Mouse (Mus musculus): ENCODE measurements around the gene P2ry6. TPM values are rescaled to one million over a fixed set of nuclear protein-coding genes. Genes with fewer than 3 reads are reported as not detected.

P2ry6 gene
- polyA plus RNA-seq, 1 experiment, result 0.04 TPM

DNA sequence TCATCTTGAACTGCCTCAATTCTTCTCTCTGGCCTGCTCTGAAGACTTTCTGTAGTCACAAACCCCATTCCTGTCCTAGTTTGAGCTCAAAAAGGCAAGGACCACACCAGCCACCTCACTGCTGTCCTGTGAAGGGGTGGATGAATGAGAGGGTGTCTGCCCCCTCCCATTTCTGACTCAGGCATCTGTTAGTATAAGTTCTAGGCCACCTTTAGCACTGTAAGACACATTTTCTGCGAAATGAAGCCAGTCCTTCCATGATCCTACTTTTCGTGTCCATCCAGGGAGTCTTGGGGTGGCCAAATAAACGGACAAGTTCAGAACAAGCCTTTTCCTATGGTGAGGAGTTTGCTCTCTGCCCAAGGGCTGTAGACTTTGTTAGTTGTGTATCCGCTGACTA is 38.1 kb upstream of the P2ry6 start, which contains the start of gene P2ry2:
Gene P2ry2 (minus strand): TSS at position 326 of the 400 bp plus-strand sequence.
- Histone ChIP-seq H3K4me3 (ENCODE audit: insufficient read depth, poor library complexity, severe bottlenecking) (peak within 1 kb of the TSS; percentile 21), H3K79me2 (ENCODE audit: control insufficient read depth, insufficient read depth) (no peaks in the 10 kb centered on the region), H3K27me3 (ENCODE audit: control insufficient read depth, insufficient read depth, insufficient read length) (no peaks in the 10 kb centered on the region), H3ac (ENCODE audit: control insufficient read depth, insufficient read length, low read depth) (peak within 1 kb of the TSS; percentile 45), H3K79me3 (ENCODE audit: low read depth) (no peaks in the 10 kb centered on the region), H3K36me3 (ENCODE audit: control insufficient read depth, insufficient read depth) (no peaks in the 10 kb centered on the region)
- no peak for TF ChIP-seq MYOG (IDR thresholded peaks at IDR 0.05; ENCODE audit: control insufficient read depth, extremely low read depth, insufficient read length)
- TF ChIP-seq CTCF (IDR thresholded peaks at IDR 0.05; ENCODE audit: control insufficient read depth, insufficient read depth, insufficient read length), result no peak
- TF ChIP-seq CEBPB (IDR thresholded peaks at IDR 0.05; ENCODE audit: low read depth), result no peak
- no peak for TF ChIP-seq USF1 (IDR thresholded peaks at IDR 0.05; ENCODE audit: low read depth)
- TF ChIP-seq MAX (IDR thresholded peaks at IDR 0.05), result no peak
- no peak for TF ChIP-seq FOSL1 (IDR thresholded peaks at IDR 0.05; ENCODE audit: insufficient read depth, low read length, poor library complexity, severe bottlenecking)
- no peak for TF ChIP-seq MYOD1 (IDR thresholded peaks at IDR 0.05; ENCODE audit: control insufficient read depth, insufficient read length, low read depth)

DNA sequence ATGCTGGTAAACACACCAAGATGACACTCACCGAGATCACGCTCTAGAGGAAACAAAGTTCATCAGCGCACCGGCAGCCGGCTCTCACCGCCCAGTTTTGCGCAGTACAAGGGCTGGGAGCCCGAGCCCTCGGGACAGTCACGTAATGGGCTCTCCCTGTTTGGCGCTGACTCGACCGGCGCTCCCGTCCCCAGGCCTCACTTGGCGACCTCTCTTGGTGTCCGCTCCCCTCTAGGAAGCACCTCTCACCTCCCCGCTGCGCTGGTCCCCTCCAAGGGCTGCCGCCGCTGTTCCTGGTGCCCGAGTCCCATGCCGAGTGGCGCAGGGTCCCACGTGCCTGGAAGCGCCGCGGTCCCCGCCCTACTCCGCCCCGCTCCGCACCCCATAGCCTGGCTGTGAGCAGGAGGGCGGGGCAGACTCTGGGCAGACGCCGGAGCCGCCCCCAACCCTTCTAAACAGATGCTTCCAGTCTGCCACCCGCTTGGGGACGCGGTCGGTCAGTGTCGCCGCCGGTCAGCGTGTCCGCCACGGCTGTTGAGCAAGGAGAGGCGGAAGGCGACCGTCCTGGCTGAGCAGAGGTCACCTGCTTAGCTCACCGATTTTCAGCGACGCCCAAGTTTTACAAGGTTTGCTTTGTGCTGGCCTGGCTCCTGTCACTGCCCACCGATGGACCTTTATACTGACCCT is 37.4 kb upstream of the P2ry6 start:
- peak overlapping the region; percentile 45 for H3ac ChIP-seq (ENCODE audit: control insufficient read depth, insufficient read length, low read depth)
- H3K79me2 ChIP-seq (ENCODE audit: control insufficient read depth, insufficient read depth), result no peaks in the 10 kb centered on the region
- H3K4me3 ChIP-seq (ENCODE audit: insufficient read depth, poor library complexity, severe bottlenecking), result peak overlapping the region; percentile 21
- no peaks in the 10 kb centered on the region for H3K27me3 ChIP-seq (ENCODE audit: control insufficient read depth, insufficient read depth, insufficient read length)
- no peaks in the 10 kb centered on the region for H3K79me3 ChIP-seq (ENCODE audit: low read depth)
- TF ChIP-seq USF1 (IDR thresholded peaks at IDR 0.05; ENCODE audit: low read depth) (no peak), MYOD1 (IDR thresholded peaks at IDR 0.05; ENCODE audit: control insufficient read depth, insufficient read length, low read depth) (no peak), CTCF (IDR thresholded peaks at IDR 0.05; ENCODE audit: control insufficient read depth, insufficient read depth, insufficient read length) (no peak), FOSL1 (IDR thresholded peaks at IDR 0.05; ENCODE audit: insufficient read depth, low read length, poor library complexity, severe bottlenecking) (no peak), CEBPB (IDR thresholded peaks at IDR 0.05; ENCODE audit: low read depth) (no peak), MYOG (IDR thresholded peaks at IDR 0.05; ENCODE audit: control insufficient read depth, extremely low read depth, insufficient read length) (no peak), MAX (IDR thresholded peaks at IDR 0.05) (no peak)
- H3K36me3 ChIP-seq (ENCODE audit: control insufficient read depth, insufficient read depth), result no peaks in the 10 kb centered on the region

DNA sequence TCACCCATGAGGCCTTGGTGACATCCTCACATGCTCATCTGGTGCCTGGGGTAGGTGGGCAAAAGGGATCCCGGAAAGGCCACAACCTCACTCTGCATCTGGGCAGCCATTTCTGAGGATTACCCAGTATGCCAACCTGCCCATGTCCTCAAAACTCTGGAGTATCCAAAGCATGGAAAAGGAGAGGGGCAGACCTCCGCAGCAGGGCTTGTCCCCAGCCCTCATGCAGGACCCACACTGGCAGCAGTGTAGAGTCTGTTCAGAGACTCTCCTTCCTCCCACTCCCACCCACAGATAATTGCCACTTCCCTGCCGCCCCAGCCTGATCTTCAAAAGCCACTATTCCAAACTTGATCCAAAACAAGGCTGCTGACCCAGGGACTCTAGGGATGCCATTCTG is 36.3 kb upstream of the P2ry6 start:
- H3K36me3 ChIP-seq (ENCODE audit: control insufficient read depth, insufficient read depth), result no peaks in the 10 kb centered on the region
- no peak overlapping the region for H3ac ChIP-seq (ENCODE audit: control insufficient read depth, insufficient read length, low read depth)
- H3K4me3 ChIP-seq (ENCODE audit: insufficient read depth, poor library complexity, severe bottlenecking), result no peak overlapping the region
- H3K79me3 ChIP-seq (ENCODE audit: low read depth), result no peaks in the 10 kb centered on the region
- H3K79me2 ChIP-seq (ENCODE audit: control insufficient read depth, insufficient read depth), result no peaks in the 10 kb centered on the region
- no peaks in the 10 kb centered on the region for H3K27me3 ChIP-seq (ENCODE audit: control insufficient read depth, insufficient read depth, insufficient read length)
- TF ChIP-seq MYOG (IDR thresholded peaks at IDR 0.05; ENCODE audit: control insufficient read depth, extremely low read depth, insufficient read length), result no peak
- no peak for TF ChIP-seq MAX (IDR thresholded peaks at IDR 0.05)
- TF ChIP-seq MYOD1 (IDR thresholded peaks at IDR 0.05; ENCODE audit: control insufficient read depth, insufficient read length, low read depth), result no peak
- TF ChIP-seq FOSL1 (IDR thresholded peaks at IDR 0.05; ENCODE audit: insufficient read depth, low read length, poor library complexity, severe bottlenecking), result no peak
- TF ChIP-seq USF1 (IDR thresholded peaks at IDR 0.05; ENCODE audit: low read depth), result no peak
- no peak for TF ChIP-seq CEBPB (IDR thresholded peaks at IDR 0.05; ENCODE audit: low read depth)

DNA sequence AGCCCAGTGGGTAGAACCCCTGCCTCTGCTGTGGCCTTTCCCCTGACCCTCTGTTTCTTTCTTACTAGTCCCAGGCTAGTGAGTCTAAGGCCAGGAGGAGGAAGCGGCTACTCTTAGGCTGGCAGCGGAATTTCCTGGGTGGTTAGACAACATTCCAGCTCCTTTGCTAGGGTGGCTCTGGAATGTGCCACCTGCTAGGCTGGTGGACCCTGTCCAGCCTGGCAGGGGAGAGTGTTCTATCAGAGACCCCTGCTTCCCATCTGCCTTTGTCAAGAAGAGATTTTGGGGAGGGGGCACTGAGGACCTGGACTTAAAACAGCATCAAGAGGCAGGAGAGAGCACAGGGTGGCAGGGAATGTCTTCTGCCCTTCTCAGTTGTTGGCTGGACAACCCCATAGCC is 31.8 kb upstream of the P2ry6 start:
- no peaks in the 10 kb centered on the region for H3K36me3 ChIP-seq (ENCODE audit: control insufficient read depth, insufficient read depth)
- no peak overlapping the region for H3ac ChIP-seq (ENCODE audit: control insufficient read depth, insufficient read length, low read depth)
- no peak overlapping the region for H3K4me3 ChIP-seq (ENCODE audit: insufficient read depth, poor library complexity, severe bottlenecking)
- no peaks in the 10 kb centered on the region for H3K27me3 ChIP-seq (ENCODE audit: control insufficient read depth, insufficient read depth, insufficient read length)
- no peaks in the 10 kb centered on the region for H3K79me2 ChIP-seq (ENCODE audit: control insufficient read depth, insufficient read depth)
- TF ChIP-seq CTCF (IDR thresholded peaks at IDR 0.05; ENCODE audit: control insufficient read depth, insufficient read depth, insufficient read length), result no peak
- TF ChIP-seq MYOG (IDR thresholded peaks at IDR 0.05; ENCODE audit: control insufficient read depth, extremely low read depth, insufficient read length), result no peak
- no peak for TF ChIP-seq USF1 (IDR thresholded peaks at IDR 0.05; ENCODE audit: low read depth)
- TF ChIP-seq MYOD1 (IDR thresholded peaks at IDR 0.05; ENCODE audit: control insufficient read depth, insufficient read length, low read depth), result no peak
- no peak for TF ChIP-seq CEBPB (IDR thresholded peaks at IDR 0.05; ENCODE audit: low read depth)
- no peak for TF ChIP-seq MAX (IDR thresholded peaks at IDR 0.05)
- TF ChIP-seq FOSL1 (IDR thresholded peaks at IDR 0.05; ENCODE audit: insufficient read depth, low read length, poor library complexity, severe bottlenecking), result no peak
- no peaks in the 10 kb centered on the region for H3K79me3 ChIP-seq (ENCODE audit: low read depth)

DNA sequence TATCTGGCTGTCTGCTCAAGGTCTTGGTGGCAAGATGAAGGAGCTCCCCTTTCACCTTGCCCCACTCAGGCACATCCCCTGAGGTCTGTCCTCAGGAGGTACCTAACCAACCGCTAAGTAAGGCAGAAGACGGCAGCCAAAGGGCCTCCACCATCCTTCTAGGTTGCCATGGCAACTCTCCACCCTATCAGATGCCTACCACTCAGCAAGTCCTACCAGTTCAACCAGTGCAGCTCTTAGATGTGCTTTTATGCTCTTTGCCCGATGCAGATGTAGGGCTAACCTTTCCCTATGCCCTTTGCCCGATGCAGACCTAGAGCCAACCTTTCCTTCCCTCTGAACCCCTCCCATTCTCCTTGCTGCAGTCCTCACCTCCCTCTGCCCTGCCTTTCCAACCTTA is 30.7 kb upstream of the P2ry6 start:
- H3K36me3 ChIP-seq (ENCODE audit: control insufficient read depth, insufficient read depth), result no peaks in the 10 kb centered on the region
- no peak overlapping the region for H3K4me3 ChIP-seq (ENCODE audit: insufficient read depth, poor library complexity, severe bottlenecking)
- TF ChIP-seq USF1 (IDR thresholded peaks at IDR 0.05; ENCODE audit: low read depth), result no peak
- TF ChIP-seq MYOG (IDR thresholded peaks at IDR 0.05; ENCODE audit: control insufficient read depth, extremely low read depth, insufficient read length), result no peak
- no peak for TF ChIP-seq CTCF (IDR thresholded peaks at IDR 0.05; ENCODE audit: control insufficient read depth, insufficient read depth, insufficient read length)
- TF ChIP-seq MYOD1 (IDR thresholded peaks at IDR 0.05; ENCODE audit: control insufficient read depth, insufficient read length, low read depth), result no peak
- no peak for TF ChIP-seq MAX (IDR thresholded peaks at IDR 0.05)
- no peak for TF ChIP-seq CEBPB (IDR thresholded peaks at IDR 0.05; ENCODE audit: low read depth)
- TF ChIP-seq FOSL1 (IDR thresholded peaks at IDR 0.05; ENCODE audit: insufficient read depth, low read length, poor library complexity, severe bottlenecking), result no peak
- no peak overlapping the region for H3ac ChIP-seq (ENCODE audit: control insufficient read depth, insufficient read length, low read depth)
- no peaks in the 10 kb centered on the region for H3K79me3 ChIP-seq (ENCODE audit: low read depth)
- H3K27me3 ChIP-seq (ENCODE audit: control insufficient read depth, insufficient read depth, insufficient read length), result no peaks in the 10 kb centered on the region
- no peaks in the 10 kb centered on the region for H3K79me2 ChIP-seq (ENCODE audit: control insufficient read depth, insufficient read depth)
